Mouse (Mus musculus) cerebellum, adult 18-20 months (tissue): Measurements from ENCODE around the gene Capn3.
A peak's percentile ranks its signal among the peaks of the same experiment; 100 is the strongest.

Experiments
- DNase-seq, 2 experiments: peaks; one replicate each; pipeline ENCODE4 v3.0.0; 2021

Capn3 gene

GRCm38 (mm10) chr2:120482506-120483389, 26.9 kb downstream of the Capn3 start:
- no peak for DNase-seq

GRCm38 (mm10) chr2:120484241-120484640, 28.4 kb downstream of the Capn3 start:
- no peak for DNase-seq

GRCm38 (mm10) chr2:120493254-120493653, 37.4 kb downstream of the Capn3 start:
- DNase-seq, result no peak

- no peak for DNase-seq
Measured at GRCm38 (mm10) chr2:120496511-120496910, 40.7 kb downstream of the Capn3 start.

GRCm38 (mm10) chr2:120499971-120500471, 44.2 kb downstream of the Capn3 start:
- DNase-seq, result no peak

- DNase-seq, result no peak
Measured at GRCm38 (mm10) chr2:120501136-120501918, 45.5 kb downstream of the Capn3 start.

GRCm38 (mm10) chr2:120501931-120502604, 46.2 kb downstream of the Capn3 start:
- no peak for DNase-seq

- peak; percentile 29 to 34 for DNase-seq
Measured at GRCm38 (mm10) chr2:120502605-120502990, 46.8 kb downstream of the Capn3 start.

- DNase-seq, result no peak
Measured at GRCm38 (mm10) chr2:120503094-120503493, 47.3 kb downstream of the Capn3 start.

GRCm38 (mm10) chr2:120503992-120504391, 48.2 kb downstream of the Capn3 start:
- DNase-seq, result no peak

- DNase-seq, result no peak
Measured at GRCm38 (mm10) chr2:120514181-120514580, 58.4 kb downstream of the Capn3 start.

- no peak for DNase-seq
Measured at GRCm38 (mm10) chr2:120518547-120519210, 62.9 kb downstream of the Capn3 start.

- no peak for DNase-seq
Measured at GRCm38 (mm10) chr2:120526771-120527170, 71.0 kb downstream of the Capn3 start.

- DNase-seq, result no peak
Measured at GRCm38 (mm10) chr2:120529531-120529930, 73.7 kb downstream of the Capn3 start.

- no peak for DNase-seq
Measured at GRCm38 (mm10) chr2:120531223-120531622, 75.4 kb downstream of the Capn3 start.

GRCm38 (mm10) chr2:120539333-120539732, 83.5 kb downstream of the Capn3 start:
- no peak for DNase-seq

- peak; percentile 39 to 49 for DNase-seq
Measured at GRCm38 (mm10) chr2:120539778-120540208, 84.0 kb downstream of the Capn3 start.

GRCm38 (mm10) chr2:120544732-120545131, 88.9 kb downstream of the Capn3 start:
- no peak for DNase-seq
